ENCODE assay signal across 8 mouse cellular contexts in genomic region chr4:108847715-108848504, GRCm38 (mm10). TPM values are rescaled to one million over a fixed set of nuclear protein-coding genes. Genes with fewer than 3 reads are reported as not detected.
DNase-seq lines count a peak whose midpoint lies in the region; ATAC-seq lines count a peak whose summit lies in the region.

Gene Kti12 (plus strand): TSS chr4:108847785.

- H3K4me2 ChIP-seq in heart, embryonic 14.5 days (ENCODE audit: low read length) = peak within 1 kb of the TSS; percentile 85
- H3K4me2 ChIP-seq in liver, embryonic 13.5 days = peak within 1 kb of the TSS; percentile 94
- peak within 1 kb of the TSS; percentile 89 for H3K4me2 ChIP-seq in stomach, embryonic 16.5 days (ENCODE audit: low read depth, low read length)

- H3K4me3 ChIP-seq in brown adipose tissue, adult 24 weeks (ENCODE audit: insufficient read depth, low read depth, low read length) = peak within 1 kb of the TSS; percentile 93
- H3K4me3 ChIP-seq in heart, embryonic 14.5 days (ENCODE audit: control insufficient read depth in 1 of 2, insufficient read depth in 1 of 2, low read depth in 1 of 2, low read length in 2 of 2) = peak within 1 kb of the TSS; percentile 80 to 93
- H3K4me3 ChIP-seq in liver, embryonic 13.5 days (replicated peaks) = peak within 1 kb of the TSS; percentile 89
- H3K4me3 ChIP-seq in stomach, embryonic 16.5 days (replicated peaks; ENCODE audit: low read length) = peak within 1 kb of the TSS; percentile 71

- peak within 1 kb of the TSS; percentile 89 for H3K9ac ChIP-seq in heart, embryonic 14.5 days (ENCODE audit: low read length)
- H3K9ac ChIP-seq in liver, embryonic 13.5 days = peak within 1 kb of the TSS; percentile 87
- H3K9ac ChIP-seq in stomach, embryonic 16.5 days (ENCODE audit: low read length) = peak within 1 kb of the TSS; percentile 87

- peaks cover 6% of the 10 kb centered on the region; the same call in 1 of the 2 replicates for H3K4me1 ChIP-seq in brown adipose tissue, adult 24 weeks (ENCODE audit: control insufficient read depth, insufficient read depth, insufficient read length, low read length)
- peaks cover 2 to 18% of the 10 kb centered on the region in 2 experiments; a peak in 3 of 4 replicates for H3K4me1 ChIP-seq in heart, embryonic 14.5 days (ENCODE audit: control insufficient read depth in 2 of 2, insufficient read depth in 2 of 2, low read length in 2 of 2)
- peaks cover 33% of the 10 kb centered on the region for H3K4me1 ChIP-seq in liver, embryonic 13.5 days (replicated peaks)
- peaks cover 17% of the 10 kb centered on the region for H3K4me1 ChIP-seq in stomach, embryonic 16.5 days (ENCODE audit: control insufficient read depth, insufficient read depth, low read length)

- ATAC-seq in heart, embryonic 14.5 days (ENCODE audit: insufficient number of reproducible peaks, insufficient read depth, low FRiP score, low read depth) = peak; percentile 75
- peak; percentile 87 for ATAC-seq in liver, embryonic 13.5 days (ENCODE audit: low read depth)
- peak; percentile 81 for ATAC-seq in stomach, embryonic 16.5 days (ENCODE audit: insufficient read depth, low FRiP score)

- H3K9me3 ChIP-seq in heart, embryonic 14.5 days (ENCODE audit: control insufficient read depth, low read length) = no peaks in the 10 kb centered on the region
- H3K9me3 ChIP-seq in liver, embryonic 13.5 days (replicated peaks) = no peaks in the 10 kb centered on the region
- no peaks in the 10 kb centered on the region for H3K9me3 ChIP-seq in stomach, embryonic 16.5 days (replicated peaks; ENCODE audit: control insufficient read depth, low read length)

- peak within 1 kb of the TSS; percentile 89 for H3K27ac ChIP-seq in brown adipose tissue, adult 24 weeks (replicated peaks; ENCODE audit: low read depth, low read length)
- peak within 1 kb of the TSS; percentile 73 to 94 for H3K27ac ChIP-seq in heart, embryonic 14.5 days (replicated peaks in 1 of 2; ENCODE audit: control insufficient read depth in 1 of 2, insufficient read depth in 1 of 2, low read depth in 2 of 2, low read length in 2 of 2)
- peak within 1 kb of the TSS; percentile 79 for H3K27ac ChIP-seq in liver, embryonic 13.5 days
- H3K27ac ChIP-seq in stomach, embryonic 16.5 days (ENCODE audit: low read length) = peak within 1 kb of the TSS; percentile 87

- under 1% methylated on average over 77 of the region's 77 CpGs for WGBS in heart, embryonic 14.5 days
- under 1% methylated on average over 77 of the region's 77 CpGs for WGBS in liver, embryonic 13.5 days (ENCODE audit: insufficient replicate concordance)
- WGBS in stomach, embryonic 16.5 days = under 1% methylated on average over 77 of the region's 77 CpGs

- peaks cover 22% of the 10 kb centered on the region for H3K36me3 ChIP-seq in heart, embryonic 14.5 days (ENCODE audit: control insufficient read depth, insufficient read depth, low read length)
- H3K36me3 ChIP-seq in liver, embryonic 13.5 days = 0 out of 2 replicates have a peak, but pooled peaks cover 7% of the 10 kb centered on the region
- H3K36me3 ChIP-seq in stomach, embryonic 16.5 days (ENCODE audit: control insufficient read depth, insufficient read depth, low read length) = no peaks in the 10 kb centered on the region; the same call in 1 of the 2 replicates

- DNase-seq in CD4-positive, CD25-positive, alpha-beta regulatory T cell, adult 2 months (ENCODE audit: low read depth, low spot score) = peak; percentile 85
- DNase-seq in fibroblast of lung, adult 2 months (ENCODE audit: low read depth) = peak; percentile 54
- peak; percentile 89 for DNase-seq in kidney, postnatal 14 days
- DNase-seq in liver, embryonic 13.5 days = peak; percentile 65
- DNase-seq in neural tube, embryonic 10.5 days (ENCODE audit: extremely low spot score, low spot score) = peak; percentile 82

- H3K27me3 ChIP-seq in heart, embryonic 14.5 days (ENCODE audit: control insufficient read depth, insufficient read depth, low read length) = no peaks in the 10 kb centered on the region
- no peaks in the 10 kb centered on the region for H3K27me3 ChIP-seq in liver, embryonic 13.5 days
- H3K27me3 ChIP-seq in stomach, embryonic 16.5 days (ENCODE audit: control insufficient read depth, insufficient read depth, low read length) = no peaks in the 10 kb centered on the region

RNA-seq across cellular contexts. Expression of gene Kti12, which starts in this region (rescaled TPM):
- polyA plus RNA-seq in brown adipose tissue, adult 24 weeks (2012; ENCODE audit: insufficient read depth, insufficient read length, missing spikeins) = 15.4 and 16.7 TPM in 2 replicates
- polyA plus RNA-seq in heart, embryonic 14.5 days (2014; fragmentation: Nextera tagmentation; extraction: Ambion mirVana) = 22.3 and 23.8 TPM in 2 replicates
- 59.6 and 63.3 TPM in 2 replicates for polyA plus RNA-seq in liver, embryonic 13.5 days (2015; fragmentation: Nextera tagmentation; extraction: Ambion mirVana)
- polyA plus RNA-seq in stomach, embryonic 16.5 days (2015; fragmentation: Nextera tagmentation; extraction: Ambion mirVana) = 41.6 and 42.2 TPM in 2 replicates

Comparison
In these comparisons a context has a peak if more than half of its experiments do, and no peak if none do; other contexts are left out.
1. Peak in every context shown above with its lines: DNase-seq, ATAC-seq, H3K4me3 ChIP-seq and H3K27ac ChIP-seq.